In the genomic region with DNA sequence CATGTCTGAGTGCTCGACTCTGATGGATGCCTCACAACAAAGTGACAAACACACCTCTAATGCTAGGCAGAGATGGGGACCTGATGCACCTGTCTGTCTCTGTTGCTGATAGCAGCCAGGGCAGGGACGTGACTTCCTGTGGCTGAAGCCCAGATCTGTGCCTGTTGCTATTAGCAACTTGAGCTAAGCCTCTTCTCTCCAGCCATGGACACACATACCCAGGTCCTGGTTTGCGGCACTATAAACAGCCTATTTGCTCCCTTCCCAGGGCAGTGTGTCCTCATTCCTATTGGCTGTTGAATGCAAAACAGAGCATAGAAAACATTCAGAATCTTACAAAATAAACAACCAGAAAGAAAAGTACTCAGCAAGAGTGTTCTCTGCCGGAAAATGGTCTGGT, we compare ENCODE assay signal across 26 mouse cellular contexts.
"Had no signal": no experiment of that assay in that cellular context is flagged by ENCODE, and none has a peak within 500 bp of the region (broad histone marks: within the 10 kb centered on the region; RNA-seq: fewer than 3 reads in every experiment).

No protein-coding gene starts in this region.

- H3K36me3 ChIP-seq: heart, embryonic 13.5 days; heart, embryonic 15.5 days; hindbrain, embryonic 10.5 days; intestine, embryonic 15.5 days; kidney, embryonic 15.5 days; limb, embryonic 13.5 days; limb, embryonic 15.5 days; liver, embryonic 12.5 days had no signal

- H3K4me1 ChIP-seq: heart, embryonic 13.5 days; heart, embryonic 15.5 days; intestine, embryonic 15.5 days; kidney, embryonic 15.5 days; limb, embryonic 15.5 days; liver, embryonic 12.5 days had no signal

- H3K4me2 ChIP-seq: heart, embryonic 11.5 days; heart, embryonic 13.5 days; heart, embryonic 15.5 days; hindbrain, embryonic 14.5 days; intestine, embryonic 15.5 days; kidney, embryonic 15.5 days; limb, embryonic 13.5 days; limb, embryonic 15.5 days; liver, embryonic 12.5 days had no signal

- H3K27me3 ChIP-seq: heart, embryonic 13.5 days; heart, embryonic 15.5 days; intestine, embryonic 15.5 days; kidney, embryonic 15.5 days; limb, embryonic 13.5 days; limb, embryonic 15.5 days; liver, embryonic 12.5 days had no signal

- H3K9ac ChIP-seq: heart, embryonic 13.5 days; heart, embryonic 15.5 days; hindbrain, embryonic 14.5 days; intestine, embryonic 15.5 days; kidney, embryonic 15.5 days; limb, embryonic 13.5 days; limb, embryonic 15.5 days; liver, embryonic 12.5 days; liver, embryonic 14.5 days had no signal

- H3K9me3 ChIP-seq: heart, embryonic 13.5 days; heart, embryonic 15.5 days; intestine, embryonic 15.5 days; kidney, embryonic 15.5 days; limb, embryonic 13.5 days; limb, embryonic 15.5 days; liver, embryonic 12.5 days had no signal

- ATAC-seq: inflammation-experienced regulatory T-cells, adult 6 months; intestine, embryonic 15.5 days; intestine, postnatal 0 days; liver, embryonic 12.5 days had no signal

- H3K4me3 ChIP-seq: gastrocnemius, adult 2 months; heart, adult 2 months; heart, embryonic 13.5 days; heart, embryonic 15.5 days; hindbrain, embryonic 10.5 days; intestine, embryonic 15.5 days; kidney, embryonic 15.5 days; limb, embryonic 13.5 days; limb, embryonic 15.5 days; liver, embryonic 12.5 days had no signal

- H3K27ac ChIP-seq: gastrocnemius, adult 2 months; heart, adult 2 months; heart, embryonic 13.5 days; heart, embryonic 15.5 days; hindbrain, embryonic 10.5 days; hindbrain, embryonic 14.5 days; intestine, embryonic 15.5 days; kidney, embryonic 15.5 days; kidney, postnatal 0 days; limb, embryonic 13.5 days; limb, embryonic 15.5 days; liver, embryonic 12.5 days; liver, embryonic 14.5 days had no signal

- DNase-seq: gastrocnemius, adult 2 months; gastrocnemius, postnatal 10 days; gastrocnemius, postnatal 25 days; heart, adult 2 months; heart, postnatal 4 days; kidney, adult 18-20 months; kidney, adult 9 months; kidney, postnatal 14 days; kidney, postnatal 36 days; layer of hippocampus, adult 9-11 months; layer of hippocampus, postnatal 36 days; left cerebral cortex, postnatal 4 days had no signal
